Mouse (Mus musculus) hindbrain, embryonic 10.5 days (tissue): ENCODE results near the gene Syt12. TPM values are rescaled to one million over a fixed set of nuclear protein-coding genes. Genes with fewer than 3 reads are reported as not detected.

Experiments
- DNase-seq: peaks from one replicate; pipeline ENCODE4 v3.0.0-alpha.2; 2017; ENCODE audit warnings: low spot score
- H3K27ac ChIP-seq: fragments of 300-500 bp; sonication (generic); 2 replicates; pipeline ENCODE4 v1.5.1; 2016; ENCODE audit warnings: mild to moderate bottlenecking, moderate library complexity
- H3K27me3 ChIP-seq: fragments of 300-500 bp; sonication (generic); 2 replicates; pipeline ENCODE4 v1.6.1; 2016; ENCODE audit warnings: mild to moderate bottlenecking; ENCODE audit not compliant: poor library complexity, insufficient read depth, severe bottlenecking
- H3K36me3 ChIP-seq: fragments of 300-500 bp; sonication (generic); 2 replicates; pipeline ENCODE4 v1.6.1; 2016; ENCODE audit warnings: mild to moderate bottlenecking, moderate library complexity
- H3K4me1 ChIP-seq: fragments of 300-500 bp; sonication (generic); replicated peaks from 2 replicates; pipeline ENCODE4 v1.6.1; 2016; ENCODE audit warnings: mild to moderate bottlenecking
- H3K4me3 ChIP-seq: fragments of 300-500 bp; sonication (generic); 2 replicates; pipeline ENCODE4 v1.5.1; 2016; ENCODE audit warnings: mild to moderate bottlenecking, moderate library complexity
- H3K9me3 ChIP-seq: fragments of 300-500 bp; sonication (generic); 2 replicates; pipeline ENCODE4 v1.6.1; 2016; ENCODE audit warnings: mild to moderate bottlenecking, moderate library complexity
- WGBS: fragments of 180-500 bp; shearing (Covaris S2); methylation state at CpG from one replicate; pipeline ENCODE4 v1.1.7; 2016; 5-methylcytosine and 5-hydroxymethylcytosine counted together
- polyA plus RNA-seq: library from polyadenylated mRNA; unstranded; fragments of >200 nt; fragmentation: Nextera tagmentation; extraction: Ambion mirVana; gene quantifications from 2 replicates; pipeline ENCODE4 v1.2.1, GENCODE M21; 2016

Gene Syt12
- polyA plus RNA-seq: 1.2 and 1.6 TPM in 2 replicates

DNA sequence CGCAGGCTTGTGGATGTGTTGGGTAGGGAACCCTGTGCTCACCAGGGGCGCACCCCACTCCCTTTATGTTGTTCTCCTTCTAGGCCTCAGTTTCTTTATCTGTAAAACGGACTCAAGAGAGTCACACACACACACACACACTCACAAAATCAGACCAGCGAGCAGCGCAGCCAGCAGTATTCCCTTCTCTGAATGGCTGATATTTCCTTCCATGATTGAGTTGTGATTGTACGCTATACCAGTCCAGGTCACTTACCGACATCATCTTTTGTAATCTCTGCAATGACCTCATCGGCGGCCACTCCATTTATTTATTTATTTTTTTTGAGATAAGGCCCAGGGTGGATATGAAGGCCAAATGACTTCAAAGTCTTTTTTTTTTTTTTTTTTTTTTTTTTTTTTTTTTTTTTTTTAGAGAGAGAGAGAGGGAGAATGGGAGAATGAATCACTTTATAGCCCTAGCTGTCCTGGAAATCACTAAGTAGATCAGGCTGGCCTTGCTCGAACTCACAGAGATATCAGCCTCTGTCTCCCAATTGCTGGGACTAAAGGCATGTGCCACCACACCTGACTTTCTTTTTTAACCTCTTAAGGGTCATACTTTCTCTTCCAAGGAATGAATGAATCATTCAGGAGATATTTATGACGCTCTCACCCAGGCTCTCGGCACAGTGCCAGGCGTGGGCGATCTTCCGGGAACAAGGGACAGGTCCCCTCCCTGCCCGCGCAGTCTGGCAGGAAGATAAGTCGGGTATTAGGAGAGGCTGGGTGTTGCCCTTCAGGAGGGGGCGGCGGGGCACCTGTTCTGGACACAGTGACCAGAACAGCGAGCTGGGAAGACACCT is at the start of gene Syt12:
Gene Syt12, minus strand, starts transcription at position 103 of the 845 bp plus-strand sequence.
- no peak for DNase-seq
- H3K4me3 ChIP-seq: peak within 1 kb of the TSS; percentile 65
- H3K4me1 ChIP-seq: peaks cover 13% of the 10 kb centered on the region

DNA sequence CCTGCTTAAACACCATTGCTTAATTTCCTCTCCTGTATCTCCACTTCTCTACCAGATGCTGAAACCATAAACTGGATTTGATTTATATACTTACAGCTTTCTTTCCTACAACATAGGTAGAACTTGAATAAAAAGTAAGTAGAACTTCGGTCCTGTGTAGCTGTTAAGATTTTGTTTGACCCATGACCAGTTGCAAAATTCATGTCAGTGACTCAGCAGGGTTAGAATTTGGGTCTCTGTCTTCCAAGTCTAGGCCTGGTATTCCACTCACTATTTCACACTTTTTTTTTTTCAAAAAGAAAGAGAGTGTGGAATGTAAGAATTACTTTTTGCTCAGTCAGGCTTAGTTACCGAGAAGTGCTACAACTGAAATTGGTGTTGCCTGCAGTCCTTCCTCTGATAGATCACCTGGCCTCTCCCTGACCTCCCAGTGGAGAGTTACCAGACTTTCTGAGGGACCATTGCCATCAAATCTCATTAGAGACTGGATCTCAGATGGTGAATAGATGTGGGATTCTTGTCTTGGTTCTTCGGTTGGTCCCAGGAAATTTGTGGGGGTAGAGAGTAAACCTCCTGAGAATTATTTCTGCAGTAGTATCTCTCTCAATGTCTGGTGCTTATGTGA is 44.3 kb upstream of the Syt12 start:
- no peak overlapping the region for H3K27ac ChIP-seq
- 90% methylated on average over 3 of the region's 3 CpGs for WGBS
- H3K27me3 ChIP-seq: no peaks in the 10 kb centered on the region
- DNase-seq: no peak
- no peaks in the 10 kb centered on the region for H3K4me1 ChIP-seq
- no peaks in the 10 kb centered on the region for H3K9me3 ChIP-seq
- no peaks in the 10 kb centered on the region for H3K36me3 ChIP-seq
- H3K4me3 ChIP-seq: no peak overlapping the region

More for the DNA sequence above, at the start of gene Syt12:
- Histone ChIP-seq H3K36me3 (no peaks in the 10 kb centered on the region), H3K27me3 (peaks cover 48% of the 10 kb centered on the region), H3K27ac (peak within 1 kb of the TSS; percentile 37), H3K9me3 (no peaks in the 10 kb centered on the region)
- 37% methylated on average over 21 of the region's 21 CpGs for WGBS

DNA sequence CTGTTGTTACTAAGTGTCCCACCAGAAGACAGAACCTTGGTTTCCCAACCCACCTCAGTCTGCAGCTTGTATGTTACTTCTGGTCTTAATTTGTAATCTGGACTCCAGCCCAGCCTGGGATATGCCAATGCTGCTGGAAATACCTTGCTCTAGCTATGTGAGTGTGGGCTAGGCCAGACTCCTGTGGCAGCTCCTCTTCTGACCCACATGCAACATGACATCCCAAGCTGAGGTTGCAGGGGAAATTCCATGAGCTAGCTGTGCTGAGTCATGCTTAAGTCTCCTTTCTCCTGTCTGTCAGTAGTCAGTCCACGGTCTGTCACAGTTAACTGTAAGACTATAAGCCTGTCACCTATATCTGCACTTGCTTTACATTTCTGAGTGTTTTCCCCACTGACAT is 40.2 kb upstream of the Syt12 start:
- 76% methylated on average over 1 of the region's 1 CpGs for WGBS
- H3K27me3 ChIP-seq: no peaks in the 10 kb centered on the region
- no peak for DNase-seq
- H3K27ac ChIP-seq: no peak overlapping the region
- no peaks in the 10 kb centered on the region for H3K36me3 ChIP-seq
- no peak overlapping the region for H3K4me3 ChIP-seq
- H3K9me3 ChIP-seq: no peaks in the 10 kb centered on the region
- H3K4me1 ChIP-seq: no peaks in the 10 kb centered on the region

DNA sequence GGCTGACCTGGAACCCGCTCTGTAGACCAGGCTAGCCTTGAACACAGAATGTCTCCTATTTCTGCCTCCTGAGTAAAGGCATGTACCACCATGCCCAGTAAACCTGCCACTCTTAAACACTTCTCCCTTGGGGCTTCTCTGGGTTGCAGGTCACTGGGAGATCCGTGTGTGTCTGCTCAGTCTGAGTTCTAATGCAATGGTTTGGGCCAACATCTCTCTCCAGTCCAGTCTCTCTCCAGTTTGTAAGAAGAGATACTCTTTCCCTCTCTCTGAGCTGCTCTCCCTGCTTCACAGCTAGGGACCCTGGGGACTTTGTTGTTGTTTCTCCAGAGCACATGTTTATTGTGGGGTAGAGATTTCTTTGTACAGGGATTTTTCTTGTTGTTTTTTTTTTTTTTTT is 39.0 kb upstream of the Syt12 start:
- no peak for DNase-seq
- Histone ChIP-seq H3K27me3 (peaks cover 8% of the 10 kb centered on the region; the same call in 1 of the 2 replicates), H3K4me1 (peaks cover 3% of the 10 kb centered on the region), H3K9me3 (no peaks in the 10 kb centered on the region), H3K36me3 (no peaks in the 10 kb centered on the region), H3K27ac (no peak overlapping the region), H3K4me3 (no peak overlapping the region)
- WGBS: 67% methylated on average over 2 of the region's 2 CpGs

DNA sequence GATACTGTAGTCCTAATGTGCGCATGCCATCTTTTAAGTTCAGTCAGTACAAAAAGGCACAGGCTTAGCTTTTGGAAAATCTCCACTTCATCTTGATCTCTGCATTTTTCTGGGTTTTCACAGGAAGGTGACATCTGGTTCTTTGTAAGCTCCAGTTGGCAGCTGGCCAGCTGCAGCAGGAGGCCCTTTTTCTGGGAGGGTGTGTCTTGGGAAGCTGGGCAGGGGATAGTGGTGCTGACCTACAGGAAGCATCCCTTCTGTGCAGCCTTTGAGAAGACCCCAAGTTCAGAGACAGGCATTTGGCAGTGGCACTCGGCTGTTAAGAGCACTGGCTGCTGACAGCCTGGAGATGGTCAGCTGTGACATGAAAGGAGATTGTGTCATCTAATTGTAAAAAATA is 38.5 kb upstream of the Syt12 start:
- WGBS: 63% methylated on average over 2 of the region's 2 CpGs
- Histone ChIP-seq H3K36me3 (no peaks in the 10 kb centered on the region), H3K4me1 (peaks cover 9% of the 10 kb centered on the region), H3K27ac (no peak overlapping the region), H3K4me3 (no peak overlapping the region), H3K9me3 (no peaks in the 10 kb centered on the region), H3K27me3 (peaks cover 11% of the 10 kb centered on the region; the same call in 1 of the 2 replicates)
- DNase-seq: peak; percentile 19

DNA sequence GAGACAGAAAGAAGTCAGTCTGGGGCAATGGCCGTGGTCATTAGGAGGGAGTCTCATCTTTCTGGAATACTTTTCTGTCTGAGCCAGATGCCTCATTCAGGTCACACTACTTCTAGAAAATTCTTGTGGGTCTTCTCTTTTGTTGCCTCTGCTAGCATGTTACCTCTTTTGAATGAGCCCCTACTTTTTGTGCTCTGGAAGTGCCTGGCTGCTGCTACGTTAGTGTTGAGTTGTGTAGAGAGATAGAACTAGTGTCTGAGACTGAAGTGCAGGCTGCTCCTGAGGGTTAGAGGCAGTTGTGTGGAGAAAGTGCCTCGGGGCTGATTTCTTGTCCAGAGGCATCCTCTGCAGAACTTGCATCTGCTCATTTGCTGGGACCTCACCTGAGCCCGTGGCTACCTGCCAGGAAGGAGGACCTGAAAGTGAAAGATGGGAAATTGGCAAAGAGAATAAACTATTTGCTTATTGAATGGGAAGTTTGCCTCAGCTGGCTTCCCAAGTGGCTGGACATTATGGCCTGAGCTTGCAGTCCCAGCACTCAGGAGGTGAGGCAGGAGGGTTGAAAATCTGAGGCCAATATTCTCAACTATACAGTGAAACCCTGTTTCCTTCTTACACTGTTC is 36.1 kb upstream of the Syt12 start:
- no peaks in the 10 kb centered on the region for H3K9me3 ChIP-seq
- 81% methylated on average over 4 of the region's 4 CpGs for WGBS
- no peak for DNase-seq
- no peaks in the 10 kb centered on the region for H3K36me3 ChIP-seq
- H3K4me1 ChIP-seq: peaks cover 18% of the 10 kb centered on the region
- no peak overlapping the region for H3K4me3 ChIP-seq
- peaks cover 11% of the 10 kb centered on the region; the same call in 1 of the 2 replicates for H3K27me3 ChIP-seq
- no peak overlapping the region for H3K27ac ChIP-seq

DNA sequence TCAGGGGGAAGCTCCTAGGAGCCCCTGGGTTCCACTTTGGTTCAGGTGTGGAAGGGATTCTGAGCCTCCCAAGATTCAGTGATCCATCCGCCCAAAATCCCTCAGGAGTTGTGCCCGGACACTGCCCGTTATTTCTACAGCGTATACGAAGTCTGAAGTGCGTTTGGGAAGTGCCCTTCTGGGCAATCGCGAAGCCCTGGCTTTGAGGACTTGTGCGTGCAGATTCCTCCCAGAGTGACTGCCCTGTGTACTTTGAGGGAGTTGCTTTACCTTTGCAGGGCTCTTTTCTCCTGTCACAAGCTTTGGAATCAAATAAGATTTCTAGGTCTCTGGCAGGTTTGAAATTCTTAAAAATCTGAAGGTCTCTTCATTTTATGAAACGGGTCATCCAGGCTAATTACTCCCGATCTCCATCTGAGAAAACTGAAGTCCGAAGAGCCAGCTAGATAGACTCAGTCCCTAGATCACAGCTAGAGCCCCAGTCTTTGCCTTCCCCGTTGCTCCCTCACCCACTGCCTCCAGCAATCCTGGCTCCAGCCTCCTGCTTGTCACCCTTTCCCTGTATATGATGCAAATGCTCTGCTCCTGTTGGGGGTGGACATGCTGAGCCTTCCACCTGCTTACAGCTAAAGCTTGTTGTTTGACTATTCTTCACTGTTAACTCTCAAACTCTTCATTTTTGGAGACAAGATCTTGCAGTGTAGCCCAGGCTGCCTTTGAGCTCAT is 34.0 kb upstream of the Syt12 start:
- DNase-seq: no peak
- no peak overlapping the region for H3K27ac ChIP-seq
- H3K36me3 ChIP-seq: no peaks in the 10 kb centered on the region
- no peaks in the 10 kb centered on the region for H3K9me3 ChIP-seq
- H3K4me1 ChIP-seq: peaks cover 18% of the 10 kb centered on the region
- WGBS: 8% methylated on average over 13 of the region's 13 CpGs
- H3K4me3 ChIP-seq: peak overlapping the region; percentile 63
- peaks cover 11% of the 10 kb centered on the region; the same call in 1 of the 2 replicates for H3K27me3 ChIP-seq

DNA sequence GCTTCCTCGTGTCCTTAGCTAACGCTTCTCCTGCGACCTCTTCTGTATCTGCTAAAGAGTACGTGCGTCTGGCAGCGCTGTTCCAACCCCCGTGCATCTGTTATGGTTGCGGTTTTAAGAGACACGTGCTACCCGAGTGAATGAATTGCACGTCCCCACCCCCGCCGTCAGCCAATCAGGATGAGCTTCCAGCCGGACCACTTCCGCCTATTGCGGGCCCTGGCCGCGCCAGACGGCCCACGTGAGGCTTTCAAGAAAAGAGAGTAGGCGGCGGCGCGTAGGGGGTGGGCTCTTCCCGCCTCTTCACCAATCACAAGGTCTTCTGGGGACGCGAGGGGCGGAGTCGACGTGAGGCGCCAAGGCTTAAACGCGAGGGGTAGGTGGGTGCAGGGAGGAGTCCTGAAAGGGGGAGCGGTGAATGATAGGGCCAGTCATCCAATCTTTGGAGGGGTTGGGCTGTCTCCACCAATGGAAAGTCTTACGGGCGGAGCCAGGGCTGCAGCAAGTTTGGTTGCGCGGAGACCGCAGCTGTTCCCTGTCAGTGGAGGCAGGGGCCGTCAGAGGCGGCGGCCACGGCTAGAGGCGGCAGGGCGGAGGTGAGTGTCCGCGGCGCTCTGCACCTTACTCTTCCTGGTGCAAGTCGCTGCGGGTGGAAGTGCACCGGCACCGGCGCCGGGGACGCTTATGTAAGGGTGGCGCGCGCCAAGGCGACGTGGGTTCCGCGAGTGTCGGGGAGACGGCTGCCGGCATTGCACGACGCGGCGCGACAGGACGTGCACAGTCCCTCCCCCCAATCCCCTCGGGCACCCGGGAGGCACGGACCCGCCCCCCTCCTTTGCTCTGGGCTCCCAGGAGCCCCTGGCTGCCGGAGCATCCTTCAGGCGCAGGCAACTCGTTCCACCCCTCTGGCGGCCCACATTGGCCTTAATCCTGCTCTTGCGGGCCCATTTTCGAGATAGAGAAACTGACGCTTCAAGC is 33.0 kb upstream of the Syt12 start, which contains the start of gene Pcx:
Gene Pcx, plus strand, starts transcription at position 487 of the 978 bp plus-strand sequence.
- peak within 1 kb of the TSS; percentile 57 for H3K27ac ChIP-seq
- under 1% methylated on average over 82 of the region's 82 CpGs for WGBS
- peak within 1 kb of the TSS; percentile 63 for H3K4me3 ChIP-seq

DNA sequence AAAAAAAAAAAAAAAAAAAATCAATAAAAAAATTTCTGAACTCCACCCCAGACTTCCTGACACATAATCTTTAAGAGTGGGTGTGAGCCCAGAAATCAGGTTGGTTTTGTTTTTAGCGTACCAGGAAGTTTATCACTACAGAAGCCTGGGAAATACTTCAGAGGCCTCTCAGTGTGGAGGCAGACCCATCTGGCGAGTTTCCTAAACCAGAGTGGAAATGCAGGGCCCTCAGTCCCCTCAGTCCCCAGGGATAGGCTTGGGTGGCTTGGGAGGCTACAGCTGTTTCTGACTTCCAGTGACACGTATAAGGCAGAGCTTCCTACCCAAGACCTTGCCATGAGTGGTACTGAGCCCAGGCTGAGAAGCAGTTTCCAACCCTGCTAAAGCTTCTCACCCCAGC is 30.5 kb upstream of the Syt12 start:
- Histone ChIP-seq H3K27me3 (peaks cover 11% of the 10 kb centered on the region; the same call in 1 of the 2 replicates), H3K4me3 (no peak overlapping the region), H3K36me3 (no peaks in the 10 kb centered on the region), H3K9me3 (no peaks in the 10 kb centered on the region), H3K4me1 (peaks cover 18% of the 10 kb centered on the region), H3K27ac (no peak overlapping the region)
- WGBS: 78% methylated on average over 3 of the region's 3 CpGs
- no peak for DNase-seq

More for the DNA sequence above, 33.0 kb upstream of the Syt12 start, which contains the start of gene Pcx:
- H3K9me3 ChIP-seq: no peaks in the 10 kb centered on the region
- H3K4me1 ChIP-seq: peaks cover 18% of the 10 kb centered on the region
- DNase-seq: peak; percentile 99
- H3K36me3 ChIP-seq: no peaks in the 10 kb centered on the region
- peaks cover 11% of the 10 kb centered on the region; the same call in 1 of the 2 replicates for H3K27me3 ChIP-seq

DNA sequence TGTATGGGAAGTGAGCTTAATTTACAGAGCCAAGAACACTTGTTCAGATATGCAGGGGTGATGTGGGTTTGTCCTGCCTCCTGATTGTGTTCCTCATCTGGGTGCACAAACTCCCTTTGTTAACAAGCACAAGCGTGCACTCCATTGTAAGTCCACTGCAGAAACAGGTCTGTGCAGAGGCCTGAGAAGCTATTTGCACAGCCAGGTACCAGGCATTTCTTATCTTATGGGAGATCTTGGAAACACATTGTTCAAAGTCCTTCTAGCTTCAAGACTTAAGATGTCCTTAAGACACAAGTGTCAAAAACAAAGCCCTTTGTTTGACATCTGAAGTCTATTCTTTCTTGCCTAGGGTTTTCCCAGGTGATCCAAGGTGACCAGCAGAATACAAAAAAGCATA is 27.6 kb upstream of the Syt12 start:
- DNase-seq: no peak
- Histone ChIP-seq H3K4me1 (peaks cover 7% of the 10 kb centered on the region), H3K36me3 (no peaks in the 10 kb centered on the region), H3K4me3 (no peak overlapping the region), H3K27me3 (no peaks in the 10 kb centered on the region), H3K9me3 (no peaks in the 10 kb centered on the region), H3K27ac (no peak overlapping the region)
- WGBS: 90% methylated on average over 1 of the region's 1 CpGs

DNA sequence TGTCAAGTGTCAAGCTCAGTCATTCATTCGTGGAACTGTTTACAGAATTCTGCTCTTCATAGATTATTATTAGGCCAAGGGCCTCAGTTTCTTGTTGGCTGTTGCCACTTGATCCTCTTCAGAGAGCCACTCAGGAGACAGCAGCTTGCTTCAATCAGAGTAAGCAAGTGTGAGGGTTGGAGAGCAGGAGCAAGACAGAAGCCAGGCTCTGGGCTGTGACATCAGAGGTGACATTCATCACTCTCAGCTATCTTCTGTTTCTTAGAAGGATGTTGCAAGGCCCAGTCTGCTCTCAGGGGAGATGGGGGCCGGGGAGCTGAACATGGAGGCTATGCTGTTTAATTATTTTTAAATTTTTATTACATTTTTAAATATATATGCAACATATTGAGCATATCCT is 25.5 kb upstream of the Syt12 start:
- no peaks in the 10 kb centered on the region for H3K27me3 ChIP-seq
- no peak overlapping the region for H3K27ac ChIP-seq
- H3K36me3 ChIP-seq: no peaks in the 10 kb centered on the region
- no peaks in the 10 kb centered on the region for H3K9me3 ChIP-seq
- 82% methylated on average over 2 of the region's 2 CpGs for WGBS
- DNase-seq: no peak
- H3K4me3 ChIP-seq: no peak overlapping the region
- peaks cover 10% of the 10 kb centered on the region for H3K4me1 ChIP-seq
